Mouse (Mus musculus): ENCODE measurements around the gene Ankrd11.

Ankrd11 gene

GRCm38 (mm10) chr8:122924091-122924490, 118.0 kb downstream of the Ankrd11 start:
- DNase-seq = no peak

- DNase-seq = no peak
Measured at GRCm38 (mm10) chr8:122923431-122924090, 118.5 kb downstream of the Ankrd11 start.

GRCm38 (mm10) chr8:122922945-122923344, 119.1 kb downstream of the Ankrd11 start:
- DNase-seq = no peak

DNA sequence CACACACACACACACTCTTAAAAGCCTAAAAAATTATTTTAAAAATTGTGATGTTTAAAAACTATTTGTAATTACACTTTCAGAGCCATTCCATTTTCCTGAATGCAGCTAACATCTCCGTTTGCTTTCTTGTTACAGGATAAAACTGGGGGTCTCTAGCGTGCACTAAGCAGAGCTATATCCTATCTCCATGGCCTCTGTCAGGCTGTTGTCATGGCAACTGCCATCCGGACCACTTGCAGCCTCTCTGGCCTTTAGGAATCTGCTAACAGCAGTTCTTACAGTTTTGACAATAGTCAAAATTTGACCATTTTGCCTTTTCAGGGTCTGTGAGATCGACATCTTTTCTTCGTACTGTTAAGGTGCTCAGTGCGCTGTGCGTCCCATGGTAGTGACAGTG, 121.2 kb downstream of the Ankrd11 start:
- DNase-seq = no peak

DNA sequence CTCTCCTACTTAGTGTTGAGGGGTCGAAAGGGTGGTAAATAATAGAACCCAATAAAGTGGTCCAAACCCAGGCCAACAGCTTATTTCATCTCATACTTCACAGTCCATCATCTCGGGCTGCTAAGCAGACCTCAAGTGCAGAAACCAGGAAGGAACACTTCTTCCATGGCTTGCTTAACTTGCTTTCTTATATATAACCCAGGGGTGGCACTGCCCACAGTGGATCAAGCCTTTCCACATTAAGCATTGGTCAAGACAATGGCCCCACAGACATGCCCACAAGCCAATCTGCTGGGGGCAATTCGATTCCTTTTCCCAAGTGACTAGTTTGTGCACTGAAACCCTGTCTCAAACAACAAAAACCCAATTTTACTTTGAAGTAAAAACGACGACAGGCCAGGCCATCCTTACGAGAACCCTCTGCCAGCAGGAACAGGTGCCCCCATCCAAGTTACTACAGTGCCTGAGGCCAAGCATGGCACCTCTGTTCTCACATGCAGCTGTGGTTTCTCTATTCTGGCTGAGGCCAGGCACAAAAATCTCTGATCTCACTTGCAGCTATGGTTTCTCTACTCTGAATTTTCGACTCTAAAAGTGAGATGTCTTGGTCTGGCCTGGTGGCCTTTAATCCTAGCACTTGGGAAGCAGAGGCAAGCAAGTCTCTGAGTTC, 123.5 kb downstream of the Ankrd11 start:
- no peak for DNase-seq

- peak; percentile 52 to 67 for DNase-seq
Measured at GRCm38 (mm10) chr8:122917531-122918392, 124.3 kb downstream of the Ankrd11 start.

DNA sequence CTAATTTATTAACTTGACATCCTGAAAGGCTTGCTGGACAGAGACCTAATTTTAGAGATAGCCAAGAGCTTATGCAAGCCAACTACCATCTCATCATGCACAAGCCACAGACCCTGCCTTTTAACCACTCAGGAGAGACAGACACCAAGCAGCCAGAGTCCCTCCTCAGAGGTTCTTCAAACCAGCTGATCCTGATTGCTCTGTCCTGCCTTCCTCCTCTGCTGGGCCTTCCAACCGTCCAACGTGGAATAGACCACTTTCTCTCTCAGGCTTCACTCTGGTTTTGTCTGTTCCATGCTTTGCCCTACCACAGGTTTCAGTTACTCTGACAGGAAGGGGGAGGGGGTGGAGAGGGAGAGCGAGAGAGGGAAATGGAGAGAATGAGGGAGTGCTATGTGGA, 125.3 kb downstream of the Ankrd11 start:
- no peak for DNase-seq

GRCm38 (mm10) chr8:122912871-122913270, 129.2 kb downstream of the Ankrd11 start:
- DNase-seq = no peak

- DNase-seq = no peak
Measured at GRCm38 (mm10) chr8:122912150-122912549, 129.9 kb downstream of the Ankrd11 start.

GRCm38 (mm10) chr8:122906463-122907021, 135.5 kb downstream of the Ankrd11 start:
- peak; percentile 81 to 85 for DNase-seq

DNA sequence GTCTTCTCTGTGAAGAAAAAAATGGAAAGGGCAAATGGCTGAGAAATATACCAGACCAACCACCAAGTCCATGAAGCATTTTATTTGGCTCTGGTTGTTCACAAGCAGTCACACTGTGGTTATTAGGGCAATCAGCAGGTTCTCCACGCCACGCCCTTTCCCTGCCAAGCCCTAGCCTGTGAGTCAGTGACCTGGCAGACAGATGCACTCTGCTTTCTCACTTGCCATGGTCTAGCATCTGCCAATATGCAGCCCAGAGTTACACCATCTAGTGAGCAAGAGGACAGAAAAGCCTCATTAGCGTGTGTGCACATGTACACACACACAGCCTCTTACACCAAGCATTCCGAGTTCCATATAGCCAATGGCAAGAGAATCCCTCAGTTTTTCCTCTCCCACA, 136.7 kb downstream of the Ankrd11 start:
- no peak for DNase-seq

DNA sequence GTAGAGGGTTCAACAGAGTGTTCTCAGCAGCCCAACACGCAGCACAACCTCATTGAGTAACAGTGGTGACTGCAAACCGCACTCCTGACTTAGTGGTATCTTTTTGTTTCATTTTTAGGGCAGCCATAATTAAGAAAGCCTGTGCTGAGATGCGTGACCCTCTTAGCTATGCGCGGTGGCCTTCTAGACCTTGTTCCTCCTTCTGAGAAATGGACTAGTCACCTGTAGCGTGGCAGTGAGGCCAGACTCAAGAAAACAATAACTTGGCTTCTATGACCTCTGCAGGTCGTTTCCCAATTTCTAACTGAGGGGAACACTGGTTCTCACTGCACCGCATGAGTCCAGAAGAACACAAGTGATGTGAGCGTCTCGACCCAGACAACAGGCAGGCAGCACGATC, 137.6 kb downstream of the Ankrd11 start:
- no peak for DNase-seq

DNA sequence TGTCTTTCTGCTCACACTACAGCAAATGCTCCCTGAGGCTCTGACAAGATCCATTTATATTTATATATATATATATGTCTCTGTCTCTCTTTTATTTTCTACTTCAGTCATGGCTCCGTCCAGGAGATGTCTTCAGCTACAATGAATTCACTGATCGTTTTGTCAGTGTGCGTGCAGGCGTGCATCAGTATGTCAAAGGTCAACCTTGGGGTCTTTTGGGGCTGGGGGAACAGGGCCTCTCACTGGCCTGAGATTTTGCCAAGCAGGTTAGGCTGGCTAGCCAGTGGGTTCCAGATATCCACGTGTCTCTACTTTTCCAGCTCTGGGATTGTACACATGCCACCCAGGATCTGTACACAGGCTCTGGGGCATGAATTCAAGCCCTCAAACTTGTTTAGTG, 139.1 kb downstream of the Ankrd11 start:
- no peak for DNase-seq

DNA sequence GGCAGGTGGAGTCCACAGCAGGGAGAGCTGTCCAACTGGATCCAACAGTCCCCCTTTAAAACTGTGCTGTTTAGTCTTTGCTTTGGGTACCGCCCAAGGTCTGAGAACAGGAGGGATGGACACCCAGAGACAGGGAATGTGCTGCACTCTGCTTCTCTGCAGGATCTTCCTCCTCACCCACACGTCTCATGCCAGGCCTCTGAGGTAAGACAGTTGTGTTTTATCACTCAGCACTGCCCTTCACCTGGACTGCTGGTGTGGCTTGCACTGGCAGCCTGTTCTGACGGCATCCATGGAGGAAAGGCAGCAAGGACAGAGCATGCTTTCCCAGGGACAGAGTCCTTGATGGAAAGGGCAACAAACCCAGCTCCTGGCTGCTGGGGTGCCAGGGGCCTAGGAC, 139.5 kb downstream of the Ankrd11 start:
- DNase-seq = no peak

- DNase-seq = no peak
Measured at GRCm38 (mm10) chr8:122901892-122902515, 140.1 kb downstream of the Ankrd11 start.

DNA sequence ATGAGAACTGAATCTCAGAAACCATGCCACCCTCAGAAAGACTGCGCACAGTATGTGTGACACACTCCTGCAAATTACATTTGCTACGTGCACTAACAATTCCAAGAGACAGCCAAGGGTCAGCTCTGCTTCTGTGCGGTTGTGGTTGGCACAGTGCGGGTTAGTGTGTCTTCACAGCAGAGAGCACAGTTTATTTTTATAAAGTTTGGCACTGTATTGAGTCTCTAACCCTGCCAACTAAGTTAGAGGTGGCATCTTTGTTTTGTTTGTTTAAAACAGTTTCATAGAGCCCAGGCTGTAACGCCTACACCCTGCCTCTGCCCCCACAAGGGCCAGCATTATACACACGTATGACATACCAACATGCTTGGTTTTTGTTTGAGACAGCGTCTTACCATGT, 140.6 kb downstream of the Ankrd11 start:
- no peak for DNase-seq

DNA sequence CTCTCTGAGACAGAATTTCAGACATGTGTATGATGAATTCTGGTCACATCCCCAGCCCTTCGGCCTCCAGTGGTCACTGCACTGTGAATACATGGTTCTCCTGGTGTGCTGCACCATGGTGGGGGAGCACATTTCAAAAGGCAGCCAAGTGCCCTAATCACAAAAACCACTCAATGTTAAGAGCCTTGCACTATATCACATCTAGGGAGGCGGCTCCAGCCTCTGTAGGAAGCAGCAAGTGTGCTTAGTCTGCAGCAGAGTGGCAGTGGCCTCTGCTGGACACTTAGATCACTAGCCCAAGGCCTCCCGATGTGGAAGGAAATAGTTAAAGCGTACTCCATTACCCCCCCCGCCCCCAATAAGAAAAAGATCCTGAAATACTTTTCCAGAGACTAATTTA, 143.0 kb downstream of the Ankrd11 start:
- DNase-seq = no peak

- no peak for DNase-seq
Measured at GRCm38 (mm10) chr8:122898473-122898872, 143.6 kb downstream of the Ankrd11 start.

DNA sequence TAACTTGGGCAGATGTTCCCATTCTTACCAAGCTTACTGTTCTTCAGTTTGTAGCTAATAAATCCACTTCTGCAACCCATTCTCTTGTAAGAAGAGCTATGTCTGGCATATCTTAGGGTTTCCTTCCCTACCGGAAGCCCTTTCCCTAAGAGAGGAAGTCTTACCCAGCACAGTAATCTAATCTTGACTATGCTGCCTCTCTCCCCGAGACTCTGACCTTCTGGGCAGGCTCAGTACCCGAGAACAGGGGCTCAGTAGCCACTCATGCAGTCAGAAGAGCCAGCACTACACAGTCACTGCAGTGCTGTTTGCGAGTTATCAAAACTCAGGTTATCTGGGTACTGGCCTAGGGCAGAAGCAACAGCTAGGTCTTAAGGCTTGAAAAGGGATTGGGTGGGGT, 144.1 kb downstream of the Ankrd11 start:
- no peak for DNase-seq

GRCm38 (mm10) chr8:122897200-122897599, 144.9 kb downstream of the Ankrd11 start:
- DNase-seq = no peak

DNA sequence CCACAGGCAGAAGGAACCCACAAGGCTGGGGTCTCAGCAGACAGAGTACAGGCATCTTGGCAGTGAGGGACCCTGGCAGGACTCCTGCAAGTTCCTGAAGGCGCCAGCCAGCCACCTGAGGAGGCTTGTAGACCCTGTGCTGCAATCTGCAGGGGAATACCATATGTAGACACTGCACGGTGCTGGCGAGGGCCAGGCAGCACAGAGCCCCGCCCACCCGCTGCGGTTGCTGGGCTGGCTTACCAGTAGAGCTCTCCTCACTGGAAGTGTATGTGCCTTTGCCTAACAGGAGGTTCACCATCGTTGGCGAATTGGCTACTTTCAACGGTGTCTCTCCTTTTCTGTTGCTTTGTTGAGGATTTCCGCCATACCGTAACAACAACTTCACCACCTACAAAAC, 145.8 kb downstream of the Ankrd11 start:
- DNase-seq = no peak

GRCm38 (mm10) chr8:122893451-122893850, 148.6 kb downstream of the Ankrd11 start:
- no peak for DNase-seq

- DNase-seq = no peak
Measured at GRCm38 (mm10) chr8:122891440-122891839, 150.6 kb downstream of the Ankrd11 start.
